Comparison of ENCODE assay signal across 24 mouse cellular contexts in genomic region chr2:52935906-52936305, GRCm38 (mm10).
A peak's percentile ranks its signal among the peaks of the same experiment; 100 is the strongest.
DNase-seq lines count a peak whose midpoint lies in the region; ATAC-seq lines count a peak whose summit lies in the region.
"Had no signal": no experiment of that assay in that cellular context is flagged by ENCODE, and none has a peak within 500 bp of the region (broad histone marks: within the 10 kb centered on the region; RNA-seq: fewer than 3 reads in every experiment).

No protein-coding gene starts in this region.

- ATAC-seq in kidney, embryonic 15.5 days (replicated peaks; ENCODE audit: low FRiP score), result peak; percentile 63
- ATAC-seq: forebrain, embryonic 13.5 days; forebrain, embryonic 16.5 days; hindbrain, postnatal 0 days; Patski had no signal

- peaks cover 59% of the 10 kb centered on the region for H3K4me1 ChIP-seq in kidney, embryonic 15.5 days

- H3K4me3 ChIP-seq in kidney, embryonic 15.5 days (replicated peaks), result no peak overlapping the region
- H3K4me3 ChIP-seq: forebrain, embryonic 10.5 days; forebrain, embryonic 13.5 days; heart, embryonic 13.5 days had no signal

- no peak overlapping the region for H3K4me2 ChIP-seq in kidney, embryonic 15.5 days
- H3K4me2 ChIP-seq: forebrain, embryonic 13.5 days; heart, embryonic 13.5 days; hindbrain, embryonic 14.5 days had no signal

- H3K9me3 ChIP-seq in kidney, embryonic 15.5 days (replicated peaks), result no peaks in the 10 kb centered on the region
- H3K9me3 ChIP-seq: forebrain, embryonic 10.5 days; forebrain, embryonic 13.5 days; G1E; heart, embryonic 13.5 days had no signal

- 0 out of 2 replicates have a peak overlapping the region, but pooled peaks have one; percentile 37 for H3K27ac ChIP-seq in kidney, embryonic 15.5 days
- H3K27ac ChIP-seq: forebrain, embryonic 10.5 days; forebrain, embryonic 13.5 days; heart, embryonic 13.5 days; hindbrain, embryonic 14.5 days; hindbrain, postnatal 0 days had no signal

- 21% methylated on average over 6 of the region's 6 CpGs for WGBS in kidney, embryonic 15.5 days

- DNase-seq in gastrocnemius, adult 18-20 months (ENCODE audit: low spot score), result peak; percentile 48
- no peak for DNase-seq in gastrocnemius, postnatal 25 days
- no peak for DNase-seq in kidney, postnatal 36 days
- DNase-seq in kidney, postnatal 4 days, result peak; percentile 35 to 52
- DNase-seq in kidney, adult 9 months, result no peak
- no peak for DNase-seq in liver
- DNase-seq: adrenal gland, postnatal 10 days; adrenal gland, postnatal 36 days; cerebellum, adult 18-20 months; cerebellum, adult 9-10 months; cerebellum, postnatal 14 days; heart, adult 11 months; heart, postnatal 14 days; heart, postnatal 4 days had no signal

- H3K27me3 ChIP-seq in kidney, embryonic 15.5 days, result no peaks in the 10 kb centered on the region
- H3K27me3 ChIP-seq: CH12.LX; forebrain, embryonic 13.5 days; heart, embryonic 13.5 days; Patski had no signal

- no peaks in the 10 kb centered on the region for H3K36me3 ChIP-seq in kidney, embryonic 15.5 days
- H3K36me3 ChIP-seq: forebrain, embryonic 10.5 days; G1E; heart, embryonic 13.5 days had no signal

- H3K9ac ChIP-seq in kidney, embryonic 15.5 days, result no peak overlapping the region
- H3K9ac ChIP-seq: forebrain, embryonic 13.5 days; heart, embryonic 13.5 days; hindbrain, embryonic 14.5 days had no signal

Comparison
In these comparisons a context has a peak if more than half of its experiments do, and no peak if none do; other contexts are left out.
1. DNase-seq: peak in gastrocnemius, adult 18-20 months (single experiment) and kidney, postnatal 4 days (2 of 2); none in gastrocnemius, postnatal 25 days (single experiment), kidney, postnatal 36 days (0 of 2), kidney, adult 9 months (single experiment) and liver (single experiment).